Mouse (Mus musculus) kidney, adult 2 months (tissue): ENCODE data around the gene Il16. TPM values are rescaled to one million over a fixed set of nuclear protein-coding genes. Genes with fewer than 3 reads are reported as not detected.

Source experiments
- DNase-seq: peaks from one replicate; pipeline ENCODE4 v3.0.0; 2021
- H3K27ac ChIP-seq: fragments of 200-500 bp; 2 replicates; pipeline ENCODE4 v1.5.1; 2012; ENCODE audit warnings: low read depth, low read length, control low read depth, inconsistent platforms; ENCODE audit not compliant: insufficient read depth
- H3K27me3 ChIP-seq: fragments of 200-500 bp; replicated peaks from 2 replicates; pipeline ENCODE4 v1.6.1; 2012; ENCODE audit warnings: mild to moderate bottlenecking, moderate library complexity, low read length, inconsistent platforms; ENCODE audit not compliant: control insufficient read depth, insufficient read depth
- H3K36me3 ChIP-seq: fragments of 200-500 bp; 2 replicates; pipeline ENCODE4 v1.6.1; 2012; ENCODE audit warnings: mild to moderate bottlenecking, moderate library complexity, low read length, inconsistent platforms; ENCODE audit not compliant: control insufficient read depth, insufficient read depth
- H3K4me1 ChIP-seq: fragments of 200-500 bp; 2 replicates; pipeline ENCODE4 v1.6.1; 2011; ENCODE audit warnings: low read length; ENCODE audit not compliant: control insufficient read depth, insufficient read depth
- H3K4me3 ChIP-seq: fragments of 200-500 bp; 2 replicates; pipeline ENCODE4 v1.5.1; 2011; ENCODE audit warnings: mild to moderate bottlenecking, low read depth, low read length, control low read depth; ENCODE audit not compliant: insufficient read depth
- CTCF ChIP-seq: fragments of 200-500 bp; conservative IDR thresholded peaks from 2 replicates; pipeline ENCODE4 v1.5.1; 2011; ENCODE audit warnings: low read depth, mild to moderate bottlenecking, control low read depth, low read length, moderate library complexity, mixed read lengths; ENCODE audit not compliant: insufficient read depth, insufficient read length
- POLR2A ChIP-seq: fragments of 200-500 bp; IDR thresholded peaks from one replicate; pipeline ENCODE4 v1.6.1; 2011; ENCODE audit warnings: low read depth, low read length, control low read depth
- WGBS: fragments of 180-500 bp; shearing (Covaris S2); methylation state at CpG from one replicate; pipeline ENCODE4 v1.1.7; 2018; 5-methylcytosine and 5-hydroxymethylcytosine counted together
- polyA plus RNA-seq: library from polyadenylated mRNA; depleted of rRNA; stranded (reverse); fragments of >200 nt; gene quantifications from 2 replicates; pipeline ENCODE4 v1.2.3, GENCODE M21; 2012; rRNA removed

The Il16 gene
- polyA plus RNA-seq = 3.1 and 6.9 TPM in 2 replicates

- peak; percentile 16 for DNase-seq
- H3K4me1 ChIP-seq = no peaks in the 10 kb centered on the region
- H3K27me3 ChIP-seq = no peaks in the 10 kb centered on the region
- no peaks in the 10 kb centered on the region for H3K36me3 ChIP-seq
- no peak within 1 kb of the TSS for H3K27ac ChIP-seq
- 37% methylated on average over 20 of the region's 20 CpGs for WGBS
- TF ChIP-seq POLR2A (no peak), CTCF (no peak)
- no peak within 1 kb of the TSS for H3K4me3 ChIP-seq
Observed at GRCm38 (mm10) chr7:83745413-83746106, at the start of gene Il16. TSS of gene Il16 (minus strand) at chr7:83745726.

GRCm38 (mm10) chr7:83794705-83795104, 49.2 kb upstream of the Il16 start, which contains the start of gene Cfap161:
TSS of gene Cfap161 (minus strand) at chr7:83794880.
- H3K27me3 ChIP-seq = no peaks in the 10 kb centered on the region
- 12% methylated on average over 14 of the region's 14 CpGs for WGBS
- H3K4me1 ChIP-seq = no peaks in the 10 kb centered on the region
- no peak for TF ChIP-seq CTCF
- no peak for TF ChIP-seq POLR2A
- no peak within 1 kb of the TSS for H3K4me3 ChIP-seq
- no peak within 1 kb of the TSS for H3K27ac ChIP-seq
- peak; percentile 25 for DNase-seq
- no peaks in the 10 kb centered on the region for H3K36me3 ChIP-seq

- no peak for DNase-seq
- Histone ChIP-seq H3K27me3 (no peaks in the 10 kb centered on the region), H3K4me3 (no peak overlapping the region), H3K27ac (no peak overlapping the region), H3K36me3 (no peaks in the 10 kb centered on the region), H3K4me1 (no peaks in the 10 kb centered on the region)
- 39% methylated on average over 11 of the region's 11 CpGs for WGBS
- TF ChIP-seq POLR2A (no peak), CTCF (no peak)
Observed at GRCm38 (mm10) chr7:83794006-83794683, 48.6 kb upstream of the Il16 start.

- Histone ChIP-seq H3K27me3 (no peaks in the 10 kb centered on the region; the same call in 1 of the 2 replicates), H3K27ac (no peak overlapping the region), H3K4me3 (no peak overlapping the region), H3K36me3 (no peaks in the 10 kb centered on the region), H3K4me1 (no peaks in the 10 kb centered on the region)
- 72% methylated on average over 4 of the region's 4 CpGs for WGBS
- TF ChIP-seq POLR2A (no peak), CTCF (no peak)
- no peak for DNase-seq
Observed at GRCm38 (mm10) chr7:83780881-83781280, 35.4 kb upstream of the Il16 start.

GRCm38 (mm10) chr7:83780026-83780425, 34.5 kb upstream of the Il16 start:
- no peaks in the 10 kb centered on the region for H3K4me1 ChIP-seq
- WGBS = 60% methylated on average over 4 of the region's 4 CpGs
- H3K27ac ChIP-seq = no peak overlapping the region
- no peak for DNase-seq
- no peak overlapping the region for H3K4me3 ChIP-seq
- TF ChIP-seq CTCF (no peak), POLR2A (no peak)
- no peaks in the 10 kb centered on the region; the same call in 1 of the 2 replicates for H3K27me3 ChIP-seq
- no peaks in the 10 kb centered on the region for H3K36me3 ChIP-seq

GRCm38 (mm10) chr7:83779028-83779427, 33.5 kb upstream of the Il16 start:
- Histone ChIP-seq H3K4me3 (no peak overlapping the region), H3K4me1 (no peaks in the 10 kb centered on the region), H3K36me3 (no peaks in the 10 kb centered on the region), H3K27me3 (no peaks in the 10 kb centered on the region; the same call in 1 of the 2 replicates), H3K27ac (no peak overlapping the region)
- DNase-seq = no peak
- TF ChIP-seq POLR2A = no peak
- WGBS = 80% methylated on average over 2 of the region's 2 CpGs

GRCm38 (mm10) chr7:83778516-83778915, 33.0 kb upstream of the Il16 start:
- H3K36me3 ChIP-seq = no peaks in the 10 kb centered on the region
- WGBS = 70% methylated on average over 2 of the region's 2 CpGs

More at GRCm38 (mm10) chr7:83778516-83778915, 33.0 kb upstream of the Il16 start:
- Histone ChIP-seq H3K4me3 (no peak overlapping the region), H3K27me3 (no peaks in the 10 kb centered on the region; the same call in 1 of the 2 replicates), H3K27ac (no peak overlapping the region), H3K4me1 (no peaks in the 10 kb centered on the region)
- no peak for DNase-seq
- TF ChIP-seq CTCF (no peak), POLR2A (no peak)
